Mouse (Mus musculus): ENCODE data around the gene Shb.

The Shb gene

DNA sequence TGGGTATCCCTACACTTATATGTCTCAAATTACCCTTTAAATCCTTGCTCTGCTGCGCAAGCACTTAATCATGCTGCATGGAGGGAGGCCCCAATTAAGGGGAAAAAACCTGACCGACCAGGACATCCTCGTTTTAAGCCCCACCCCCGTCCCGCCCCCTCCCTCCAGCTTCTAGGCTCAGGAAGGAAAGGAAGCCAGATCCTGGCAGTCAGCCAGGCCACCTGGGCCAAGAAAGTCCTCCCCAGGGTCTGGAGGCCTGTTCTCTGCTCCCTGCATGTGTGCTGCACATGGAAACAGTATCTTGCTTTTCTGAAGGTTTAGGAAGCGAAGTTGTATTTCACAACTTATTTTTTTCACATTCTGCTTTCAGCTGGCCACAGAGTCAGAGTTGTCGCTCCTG lies at the start of gene Shb:
Shb (minus strand) TSS at position 96 of the 400 bp plus-strand sequence.
- DNase-seq (ENCODE audit: low spot score) = peak; percentile 85

DNA sequence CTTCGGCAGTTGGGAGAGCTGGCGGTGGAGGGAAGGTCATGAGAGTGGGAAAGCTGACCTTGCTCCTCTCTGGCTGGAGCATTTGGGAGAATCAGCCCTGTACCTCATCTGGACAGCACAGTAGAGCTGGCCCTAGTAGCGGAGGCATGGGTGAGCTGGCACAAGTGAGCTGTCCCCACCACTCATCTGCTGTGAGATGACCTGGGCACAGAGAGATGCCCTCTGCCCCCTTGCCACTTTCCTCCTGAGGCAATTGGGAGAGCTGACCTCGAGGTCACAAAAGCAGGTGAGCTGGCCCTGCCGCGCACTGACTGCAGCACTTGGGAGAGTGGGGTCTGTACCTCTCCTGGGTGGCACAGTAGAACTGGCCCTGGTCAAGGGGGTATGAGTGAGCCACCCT lies 48.8 kb upstream of the Shb start:
- DNase-seq (ENCODE audit: low spot score) = no peak

DNA sequence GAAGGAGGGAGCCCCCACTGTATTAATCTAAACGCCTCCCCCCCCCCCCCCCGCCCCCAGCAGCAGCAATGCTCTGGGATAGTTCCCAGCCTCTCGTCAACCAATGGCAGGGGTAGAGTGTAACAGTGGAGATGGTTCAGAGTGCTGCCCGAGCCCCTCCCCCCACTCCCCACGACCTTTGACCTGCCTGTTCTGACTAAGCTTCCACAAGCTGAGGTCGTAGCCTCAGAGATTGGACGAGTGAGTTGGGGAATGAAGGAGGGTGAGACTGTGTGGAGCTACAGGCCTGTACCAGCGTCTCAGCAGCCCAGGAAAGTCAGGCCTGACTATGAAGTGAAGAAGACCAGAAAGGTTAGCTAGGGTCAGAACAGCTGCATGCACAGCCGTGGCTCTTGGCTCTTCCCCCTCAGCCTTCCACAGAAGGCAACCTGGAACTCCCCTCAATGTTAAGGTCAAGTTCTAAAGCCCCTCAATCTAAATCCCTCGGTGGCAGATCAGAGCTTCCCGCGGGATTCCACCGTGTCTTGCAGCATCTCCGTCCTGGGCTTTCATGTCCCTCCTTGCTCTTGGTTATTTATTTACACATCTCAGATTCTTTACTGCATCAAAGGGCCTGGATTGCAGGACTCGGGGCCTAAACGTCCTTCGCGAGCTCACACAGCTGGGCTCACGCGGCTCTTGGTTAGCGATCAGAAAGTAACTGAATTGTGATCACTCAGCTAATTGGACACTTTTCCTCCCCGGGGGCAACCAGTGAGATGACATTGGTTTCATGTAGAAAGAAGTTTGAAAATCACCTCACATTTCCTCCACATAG lies 46.5 kb upstream of the Shb start:
- no peak for DNase-seq (ENCODE audit: low spot score)

DNA sequence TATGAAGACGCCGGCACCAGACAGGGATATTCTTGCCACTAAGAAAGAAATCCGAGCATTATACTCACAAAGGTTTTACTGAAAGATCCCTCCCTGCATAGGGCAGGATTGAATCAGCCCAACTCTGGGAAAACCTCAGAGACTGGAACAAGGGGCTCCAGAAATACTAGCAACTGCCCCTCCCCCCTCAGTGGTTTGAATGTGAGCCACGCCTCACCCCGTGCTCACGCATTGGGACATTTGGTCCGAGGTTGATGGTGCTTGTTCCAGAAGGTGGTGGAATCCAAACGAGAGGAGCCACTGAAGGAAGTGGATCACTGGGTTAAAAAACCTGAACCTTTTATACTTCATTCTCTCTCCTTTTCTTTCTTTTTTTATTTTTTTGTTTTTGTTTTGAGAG lies 45.4 kb upstream of the Shb start:
- DNase-seq (ENCODE audit: low spot score) = no peak

DNA sequence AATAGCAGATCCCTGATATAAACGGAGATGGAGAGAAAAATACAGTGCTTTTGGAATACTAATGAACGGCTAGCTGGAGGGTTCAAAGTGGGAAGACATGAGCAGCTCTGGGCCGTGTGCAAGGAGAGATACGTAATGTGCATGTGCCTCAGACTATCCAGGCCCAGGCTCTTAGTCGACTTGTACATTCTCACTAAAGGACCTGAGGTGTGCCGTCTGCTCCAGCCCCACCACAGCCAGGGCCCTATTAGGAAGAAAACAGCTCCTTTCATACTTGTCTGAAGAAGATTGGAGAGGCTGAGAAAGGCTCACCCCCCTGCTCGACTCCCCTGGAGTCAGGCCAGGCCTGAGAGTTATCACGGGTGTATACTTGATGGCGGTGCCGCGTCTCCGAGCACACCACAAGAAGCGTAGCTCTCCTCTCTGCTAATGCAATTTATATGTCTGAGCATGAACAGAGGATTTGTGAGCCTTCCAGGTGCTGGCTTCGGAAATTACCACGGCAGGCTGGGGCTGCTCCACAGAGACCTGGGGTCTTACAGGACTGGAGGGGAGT lies 42.4 kb upstream of the Shb start:
- DNase-seq (ENCODE audit: low spot score) = no peak

DNA sequence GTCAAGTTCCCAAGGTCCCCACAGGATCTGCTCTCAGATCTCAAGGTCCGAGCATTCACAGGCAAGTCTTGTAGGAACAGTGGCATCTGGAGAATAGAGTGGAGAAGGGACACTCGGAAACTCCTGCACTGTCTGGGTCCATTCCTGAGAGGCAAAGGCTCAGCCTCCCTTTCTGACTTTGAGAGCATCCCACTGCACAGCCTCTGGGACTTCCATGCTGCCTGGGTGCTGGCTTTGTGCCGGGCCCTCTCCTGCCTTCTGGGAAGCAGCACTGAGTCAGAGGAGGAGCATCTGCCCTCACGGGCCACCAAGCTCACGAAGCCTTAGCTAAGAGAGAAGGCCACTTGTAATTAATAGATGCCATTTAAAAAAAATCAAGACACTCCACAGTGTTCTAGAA lies 37.3 kb upstream of the Shb start:
- no peak for DNase-seq (ENCODE audit: low spot score)

DNA sequence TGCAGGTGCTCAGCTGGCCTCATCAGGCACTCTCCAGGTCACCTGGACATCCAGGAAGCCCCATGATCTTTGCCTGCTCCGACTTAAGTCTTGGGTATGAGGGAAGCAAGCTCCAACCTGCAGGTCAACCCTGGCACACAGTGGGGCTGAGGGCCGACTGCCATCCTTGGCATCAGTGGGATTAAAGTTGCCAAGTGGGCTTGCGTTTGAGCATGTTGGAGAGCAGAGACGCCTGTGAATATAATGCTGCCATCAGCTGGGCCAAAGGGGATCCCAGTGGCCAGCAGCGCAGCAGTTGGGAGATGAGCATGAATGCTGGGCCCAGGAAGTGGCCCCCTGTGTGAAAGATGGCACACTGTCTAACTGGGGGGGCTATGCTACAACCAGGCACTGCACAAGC lies 25.9 kb upstream of the Shb start:
- no peak for DNase-seq (ENCODE audit: low spot score)

DNA sequence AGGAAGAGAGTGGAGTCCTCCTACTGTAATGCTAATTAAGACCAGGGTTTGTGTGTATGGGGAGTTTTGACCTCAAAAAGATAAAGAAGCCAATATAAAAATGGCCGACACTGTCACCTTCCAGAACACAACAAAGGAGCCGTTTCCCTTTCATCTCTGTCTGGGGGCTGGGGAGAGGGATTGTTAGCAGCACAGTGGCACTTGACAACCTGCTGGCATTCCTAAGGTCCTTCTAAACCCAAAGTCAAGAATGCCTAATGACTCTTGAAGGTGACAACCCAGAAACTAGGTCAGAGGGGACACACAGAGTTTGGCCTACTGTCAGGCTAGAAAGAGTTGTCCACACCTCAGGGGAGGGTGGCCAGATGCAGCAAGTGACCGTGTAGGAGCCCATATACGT lies 20.3 kb upstream of the Shb start:
- no peak for DNase-seq (ENCODE audit: low spot score)

DNA sequence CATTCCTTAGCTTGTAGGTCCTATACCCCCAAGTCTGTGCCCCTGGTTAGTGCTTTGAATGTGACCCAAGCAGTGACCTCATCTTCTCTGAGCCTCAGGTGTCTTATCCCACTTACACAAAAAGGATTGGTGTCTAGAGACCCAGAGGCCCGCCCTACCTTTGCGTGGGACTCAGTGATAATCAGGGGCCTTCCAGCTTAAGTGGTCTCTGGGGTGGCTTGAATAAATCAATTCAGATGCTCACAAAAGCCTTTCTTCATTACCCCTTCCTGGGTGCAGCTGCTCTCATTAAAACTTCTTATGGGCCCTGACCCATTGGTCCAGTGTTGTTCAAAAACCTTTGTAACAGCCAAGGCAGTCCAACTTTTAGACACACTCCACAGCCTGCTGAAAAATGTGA lies 18.7 kb upstream of the Shb start:
- no peak for DNase-seq (ENCODE audit: low spot score)

DNA sequence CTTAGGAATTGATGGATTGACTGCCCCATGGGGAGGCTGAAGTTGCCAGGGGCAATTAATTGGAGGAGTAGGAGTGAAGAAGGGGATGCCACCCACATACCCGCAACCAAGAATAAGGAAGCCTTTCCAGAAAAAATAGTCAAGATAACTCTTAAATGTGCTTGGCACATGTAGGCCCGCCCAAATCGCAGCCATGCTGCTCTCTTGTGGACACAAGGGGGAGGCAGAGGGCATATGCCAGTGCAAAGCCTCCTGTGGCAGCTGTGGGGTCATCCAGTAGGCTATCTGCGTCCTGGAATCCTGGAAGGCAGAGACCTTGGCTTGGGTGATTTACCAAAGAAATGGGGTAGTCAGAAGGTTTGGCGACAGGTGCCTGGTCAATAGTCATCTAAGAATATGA lies 17.2 kb upstream of the Shb start:
- DNase-seq (ENCODE audit: low spot score) = no peak

DNA sequence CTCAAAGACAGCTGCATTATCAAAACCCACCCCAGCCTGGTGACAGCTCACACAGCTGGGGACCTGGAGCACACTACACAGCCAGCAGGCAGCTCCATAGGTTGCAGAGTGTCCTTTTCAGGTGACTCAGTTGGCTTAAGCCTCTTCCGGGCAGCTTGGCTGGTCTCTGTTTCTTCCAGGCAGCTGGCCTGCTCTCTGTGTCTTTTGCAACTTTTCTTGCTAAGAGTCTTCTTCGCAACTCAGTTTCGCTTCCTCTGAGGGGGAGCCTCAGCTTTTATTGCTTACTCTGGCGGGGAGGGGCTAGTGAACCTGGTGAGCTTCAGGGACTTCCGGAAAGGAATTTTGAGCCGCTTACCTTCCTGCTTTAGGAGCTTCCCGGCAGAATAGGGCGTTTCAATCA lies 13.6 kb upstream of the Shb start:
- no peak for DNase-seq (ENCODE audit: low spot score)

DNA sequence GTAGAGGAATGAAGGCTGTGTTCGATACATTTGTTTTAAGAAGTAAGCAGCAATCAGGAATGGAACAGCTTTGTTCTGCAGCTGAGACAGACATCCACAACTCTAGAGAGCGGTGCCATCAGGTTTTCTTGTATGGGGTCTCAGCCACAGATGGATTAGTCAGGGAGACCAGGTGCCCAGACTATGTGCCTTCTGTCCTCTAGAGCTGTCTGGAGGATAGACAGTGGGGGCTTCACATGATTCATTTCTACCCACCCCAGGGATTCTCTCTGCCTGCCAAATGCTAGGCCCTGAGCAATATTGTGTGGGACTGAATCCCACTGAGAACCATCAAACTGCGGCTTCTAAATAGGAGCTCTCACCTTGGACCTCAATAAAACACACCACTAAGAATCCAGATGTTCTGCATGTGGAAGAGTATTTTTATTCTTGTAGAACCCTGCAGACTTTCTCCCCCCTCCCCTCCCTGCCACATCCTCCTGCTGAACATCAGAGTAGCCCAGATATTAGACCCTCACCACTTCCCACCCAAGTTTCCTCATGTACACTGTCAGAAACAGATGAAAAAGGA lies 11.3 kb upstream of the Shb start:
- DNase-seq (ENCODE audit: low spot score) = no peak

DNA sequence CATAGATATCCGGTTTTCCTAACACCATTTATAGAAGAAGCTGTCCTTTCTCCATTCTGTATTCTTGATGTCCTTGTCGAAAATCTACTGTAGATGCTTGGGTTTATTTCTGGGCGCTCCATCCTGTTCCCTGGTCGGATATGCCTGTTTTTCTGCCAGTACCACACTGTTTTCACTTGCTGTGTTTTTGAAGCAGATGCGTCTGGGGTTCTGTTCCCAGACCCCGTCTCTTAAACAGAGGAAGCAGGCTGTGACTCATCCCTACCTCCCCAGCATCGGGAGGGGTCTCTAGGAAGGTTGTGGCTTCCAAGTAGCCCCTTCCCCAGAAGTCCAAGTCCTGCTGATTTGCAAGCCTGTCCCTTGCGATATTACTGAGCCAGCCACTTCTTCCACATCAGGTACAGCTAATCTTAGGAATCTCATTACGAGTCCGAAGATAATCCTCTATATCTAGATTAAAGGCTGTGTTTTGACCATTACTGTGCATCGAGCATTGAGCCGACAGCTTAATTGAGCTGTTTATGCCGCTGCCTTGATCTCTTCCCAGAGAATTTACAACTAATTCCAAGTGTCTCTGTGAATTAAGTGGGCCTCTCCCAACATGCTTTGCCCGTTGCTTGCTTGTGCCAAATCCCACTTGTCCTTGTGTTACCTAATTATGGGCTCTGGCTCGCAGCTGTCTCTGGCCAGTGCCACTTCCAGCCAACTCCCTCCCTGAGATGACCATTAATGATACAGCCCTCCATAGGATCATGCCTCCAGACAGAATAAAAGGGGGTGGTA lies 8.1 kb upstream of the Shb start:
- no peak for DNase-seq (ENCODE audit: low spot score)

DNA sequence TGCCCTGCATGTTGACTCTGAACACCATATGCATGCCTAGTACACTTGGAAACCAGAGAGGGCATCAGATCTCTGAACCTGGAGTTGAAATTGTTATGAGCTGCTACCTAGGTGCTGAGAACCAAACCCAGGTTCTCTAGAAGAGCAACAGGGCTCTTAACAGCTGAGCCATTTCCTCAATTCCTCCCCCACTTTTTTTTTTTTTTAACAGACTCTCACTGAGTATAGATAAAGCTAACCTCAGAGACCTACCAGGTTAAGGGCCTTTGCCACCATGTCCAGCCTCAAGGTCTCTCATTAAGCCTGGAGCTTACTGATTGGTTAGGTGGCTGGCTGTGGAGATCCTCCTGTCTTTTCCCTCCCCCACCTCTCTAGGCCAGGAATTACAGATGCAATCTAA lies 6.9 kb upstream of the Shb start:
- DNase-seq (ENCODE audit: low spot score) = no peak

DNA sequence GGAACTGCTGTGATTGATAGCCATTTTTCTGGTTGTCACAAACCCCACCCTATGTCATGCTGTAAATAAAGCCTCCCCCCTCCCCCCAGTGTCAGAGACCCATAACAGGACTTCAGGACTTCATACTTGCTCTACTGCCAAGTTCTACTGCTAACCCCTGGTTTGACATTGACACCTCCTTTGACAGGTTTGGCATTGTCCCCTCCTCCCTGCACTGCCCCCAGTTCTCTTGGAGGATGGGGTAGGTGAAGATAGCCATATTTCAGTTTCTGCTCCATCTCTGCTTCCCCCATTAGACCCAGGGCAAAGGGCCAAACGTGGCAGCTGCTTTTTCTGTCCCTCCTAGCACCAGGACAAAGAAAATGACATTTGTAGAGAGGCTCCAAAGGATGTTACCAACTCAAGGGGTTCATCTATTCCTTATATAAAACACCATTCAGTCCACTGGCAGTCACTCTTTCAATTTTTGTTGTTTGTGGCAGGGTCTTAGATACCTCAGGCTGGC lies 1.2 kb upstream of the Shb start:
- DNase-seq (ENCODE audit: low spot score) = no peak

DNA sequence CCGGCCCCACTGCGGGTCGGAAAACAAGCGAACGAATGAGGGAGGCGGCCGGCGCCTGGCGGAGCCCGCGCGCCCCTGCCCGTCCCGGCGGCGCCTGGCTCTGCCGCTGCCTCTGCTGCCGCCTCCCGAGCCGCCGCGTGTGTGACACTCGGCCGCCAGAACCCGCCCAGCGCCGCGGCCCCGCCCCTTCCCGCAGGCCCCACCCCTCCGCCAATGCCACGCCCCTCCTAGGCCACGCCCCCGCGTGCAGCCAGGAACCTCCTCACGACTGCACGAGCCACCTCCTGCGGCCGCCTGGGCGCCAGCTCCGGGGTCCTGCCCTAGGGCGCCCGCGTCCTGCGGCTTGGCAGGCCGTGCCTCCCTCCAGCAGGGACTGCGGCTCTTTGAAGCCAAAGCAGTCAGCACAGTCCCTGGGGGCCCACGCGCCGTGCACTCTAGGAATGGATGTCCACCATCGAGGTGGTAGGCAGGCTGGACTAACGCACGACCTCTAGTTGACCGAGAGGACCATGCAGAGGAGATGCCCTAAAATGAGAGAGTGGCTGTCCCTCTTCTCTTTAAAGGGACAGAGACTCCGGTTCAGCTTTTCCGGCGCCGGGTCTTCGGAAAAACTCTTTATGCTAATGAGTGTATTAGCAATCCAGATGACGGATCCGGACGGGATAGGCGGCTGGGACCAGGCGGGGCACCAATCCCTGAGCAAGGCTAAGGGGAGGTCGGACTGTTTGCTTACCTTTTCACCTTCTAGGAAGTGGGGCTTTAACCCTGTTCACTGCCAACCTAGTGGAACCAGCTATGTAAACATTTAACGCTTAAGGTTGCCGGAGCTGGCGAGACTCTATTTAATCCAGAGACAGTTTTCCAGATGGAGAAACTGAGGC lies 1.4 kb downstream of the Shb start:
- peak; percentile 91 for DNase-seq (ENCODE audit: low spot score)

DNA sequence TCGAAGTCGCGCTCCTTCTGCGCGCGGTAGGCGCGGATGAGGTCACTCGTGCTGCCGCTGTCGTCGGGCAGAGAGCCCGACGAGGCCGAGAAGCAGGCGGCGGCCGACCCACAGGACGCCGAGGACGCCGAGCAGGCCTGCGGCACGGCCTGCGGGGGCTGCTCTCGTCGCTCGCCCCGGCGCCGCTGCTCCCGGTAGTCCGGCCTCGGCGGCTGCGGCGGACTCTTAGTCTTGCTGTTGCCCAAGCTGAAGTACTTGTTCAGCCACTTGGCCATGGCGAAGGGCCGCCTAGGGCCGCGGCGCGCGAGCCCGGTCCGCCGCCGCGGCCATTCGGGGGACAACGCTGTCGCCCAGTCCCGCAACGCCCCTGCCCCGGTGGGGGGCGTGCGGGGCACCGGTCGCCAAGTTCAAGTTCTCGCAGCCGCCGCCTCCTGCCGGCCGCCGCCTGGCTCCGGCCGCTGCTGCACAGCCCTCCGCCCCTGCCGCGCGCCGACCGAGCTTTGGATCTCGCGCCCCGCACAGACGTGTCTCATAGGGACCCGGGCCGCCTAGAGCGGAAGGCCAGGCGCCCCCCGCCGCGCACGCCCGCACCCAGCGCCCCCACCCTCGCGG lies 2.2 kb downstream of the Shb start:
- DNase-seq (ENCODE audit: low spot score) = peak; percentile 51

DNA sequence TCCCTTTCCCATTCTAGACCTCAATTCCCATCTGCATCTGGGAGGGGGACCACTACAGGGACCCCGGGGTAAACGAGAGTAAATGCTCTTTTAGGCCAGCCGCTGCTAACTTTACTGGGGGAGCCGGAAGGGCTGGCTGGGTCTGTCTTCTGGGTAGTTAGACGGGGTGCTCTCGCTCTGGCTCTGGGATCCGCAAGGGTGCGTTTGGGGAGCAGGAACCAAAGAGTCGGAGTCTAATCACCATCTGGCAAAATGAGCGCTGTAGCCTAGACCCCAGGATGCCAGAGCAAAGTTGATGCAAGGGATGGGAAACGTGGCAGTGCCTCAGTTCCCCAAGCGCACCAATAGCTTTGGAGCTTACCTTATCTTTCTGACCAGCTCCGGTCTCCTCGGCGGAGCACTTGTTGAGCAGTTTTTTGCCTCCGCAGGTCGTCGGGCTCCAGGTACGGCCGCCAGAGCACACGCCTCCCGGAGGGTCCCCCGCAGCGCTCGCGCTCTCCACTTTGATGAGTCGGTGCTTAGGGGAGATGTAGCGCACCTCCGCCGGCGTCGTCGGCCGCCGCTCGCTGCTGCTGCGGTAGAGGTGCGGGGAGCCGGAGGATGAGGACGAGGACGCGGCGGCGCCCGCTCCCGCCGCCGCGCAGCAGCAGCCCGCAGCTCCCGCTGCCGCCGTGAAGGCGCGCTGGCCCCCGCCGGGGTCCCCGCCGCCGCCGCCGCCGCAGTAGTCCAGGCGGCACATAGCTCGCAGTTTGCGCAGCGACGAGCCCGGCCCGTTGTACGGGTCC lies 2.9 kb downstream of the Shb start:
- no peak for DNase-seq (ENCODE audit: low spot score)

DNA sequence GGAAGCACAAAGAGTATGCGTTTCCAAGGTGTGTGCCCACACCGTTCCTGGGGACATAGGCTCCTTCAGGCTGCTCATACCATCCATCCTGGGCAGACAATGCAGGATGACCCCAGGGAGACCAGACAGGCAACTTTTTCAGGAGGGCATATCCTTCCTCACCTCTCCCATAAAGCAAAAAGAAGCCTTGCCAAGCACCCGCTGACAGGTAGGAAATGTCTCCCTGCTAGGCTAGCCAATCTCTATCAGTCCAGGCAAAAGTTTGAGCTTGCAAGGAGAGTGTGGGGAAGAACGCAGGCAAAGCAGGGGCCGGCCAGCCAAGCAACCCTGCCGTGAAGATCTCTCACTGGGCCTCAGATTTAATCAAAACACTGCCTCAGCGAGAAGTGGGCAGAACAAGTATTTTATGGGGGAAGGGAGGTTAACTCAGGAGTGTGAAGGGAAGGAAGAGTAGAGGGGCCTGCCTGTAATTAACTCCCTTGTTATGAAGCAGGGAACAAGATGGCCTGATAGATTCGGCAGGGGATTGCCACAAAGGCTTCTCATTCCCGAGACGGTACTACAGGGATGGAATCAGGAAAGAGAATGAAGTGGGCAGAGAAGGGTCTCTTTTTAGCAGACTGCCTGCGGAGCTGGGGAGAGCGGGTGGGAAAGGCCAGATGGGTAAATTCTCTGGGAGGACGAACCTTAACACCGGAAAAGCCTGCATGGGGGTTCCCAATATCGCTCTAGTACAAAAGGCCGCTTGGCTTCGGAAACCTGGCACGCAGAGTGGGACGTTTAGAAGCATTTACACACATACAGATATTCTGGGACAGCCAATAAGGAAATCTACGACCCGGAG lies 3.7 kb downstream of the Shb start:
- DNase-seq (ENCODE audit: low spot score) = no peak
